Mouse (Mus musculus) erythroblast, embryonic 14.5 days (primary cell): ENCODE results near the gene Ccdc33.

Experiments
- GATA1 ChIP-seq: IDR thresholded peaks from 2 replicates; pipeline ENCODE4 v1.6.1; 2012; ENCODE audit warnings: low read length, inconsistent platforms, mixed read lengths
- TAL1 ChIP-seq: IDR thresholded peaks from 3 replicates; pipeline ENCODE4 v1.6.1; 2012; ENCODE audit warnings: low read length, inconsistent platforms, mixed read lengths

- TF ChIP-seq GATA1 (no peak), TAL1 (no peak)
These were observed 80.0 kb downstream of the Ccdc33 start for GRCm38 (mm10) chr9:58038500-58039168.
